Mouse (Mus musculus) spleen, postnatal 14 days (tissue): ENCODE data around the gene Rps17.

Experiments used
- DNase-seq, 2 experiments: peaks; one replicate each; pipeline ENCODE4 v3.0.0; 2021 to 2022; ENCODE audit warnings: low spot score in 2 of 2

Rps17 gene

DNA sequence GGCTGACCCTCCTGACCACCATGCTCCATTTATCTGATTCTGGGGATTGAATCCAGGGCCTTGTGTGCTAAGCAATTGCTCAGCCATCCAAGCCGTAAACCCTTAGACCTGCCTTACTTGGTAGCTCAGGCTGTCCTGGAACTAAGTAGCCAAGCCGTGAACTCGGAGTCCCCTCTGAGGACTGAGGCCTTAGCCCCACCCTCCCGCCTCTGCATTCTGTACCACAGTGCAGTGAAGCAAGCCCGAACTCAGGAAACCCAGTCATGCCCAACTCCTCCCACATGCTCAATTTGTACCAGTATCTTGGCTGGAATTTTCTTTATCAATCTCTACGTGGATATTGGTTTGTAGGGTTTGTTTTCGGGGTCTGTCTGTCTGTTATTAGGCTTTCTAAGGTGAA is 13.2 kb downstream of the Rps17 start:
- DNase-seq = no peak

DNA sequence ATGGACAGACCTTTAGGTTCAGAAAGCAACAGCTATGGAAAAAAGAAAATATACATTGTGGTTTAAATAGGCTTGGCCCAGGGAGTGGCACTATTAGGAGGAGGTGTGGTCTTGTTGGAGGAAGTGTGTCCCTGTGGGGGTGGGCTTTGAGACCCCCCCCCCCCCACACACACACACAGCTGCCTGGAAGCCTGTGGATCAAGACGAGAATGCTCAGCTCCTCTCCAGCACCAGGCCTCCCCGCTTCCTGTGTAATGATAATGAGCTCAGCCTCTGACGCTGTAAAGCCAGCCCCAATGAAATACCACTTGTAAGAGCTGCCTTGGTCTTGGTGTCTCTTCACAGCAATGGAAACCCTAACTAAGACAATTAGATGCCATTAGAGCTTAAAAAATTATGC is 14.3 kb downstream of the Rps17 start:
- DNase-seq = no peak

DNA sequence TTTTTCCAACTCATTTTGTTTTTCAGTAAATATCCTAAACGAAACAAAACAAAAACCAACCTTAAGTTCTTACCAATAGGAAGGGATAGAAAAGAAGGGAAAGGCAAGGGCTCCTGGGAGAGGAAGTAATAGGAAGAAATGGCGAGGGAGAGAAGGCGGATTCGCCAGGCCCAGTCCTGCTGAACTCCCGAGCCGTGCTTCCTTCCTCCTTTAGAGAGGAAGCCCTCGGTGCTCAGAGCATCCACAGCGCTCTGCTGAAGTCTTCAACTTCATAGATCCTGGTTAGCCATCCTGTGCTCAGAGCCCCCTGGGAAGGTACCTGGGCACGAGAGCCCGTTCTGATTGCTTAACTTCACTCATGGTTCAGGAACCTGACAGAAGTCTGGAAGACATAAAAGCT is 17.4 kb downstream of the Rps17 start:
- DNase-seq = no peak

DNA sequence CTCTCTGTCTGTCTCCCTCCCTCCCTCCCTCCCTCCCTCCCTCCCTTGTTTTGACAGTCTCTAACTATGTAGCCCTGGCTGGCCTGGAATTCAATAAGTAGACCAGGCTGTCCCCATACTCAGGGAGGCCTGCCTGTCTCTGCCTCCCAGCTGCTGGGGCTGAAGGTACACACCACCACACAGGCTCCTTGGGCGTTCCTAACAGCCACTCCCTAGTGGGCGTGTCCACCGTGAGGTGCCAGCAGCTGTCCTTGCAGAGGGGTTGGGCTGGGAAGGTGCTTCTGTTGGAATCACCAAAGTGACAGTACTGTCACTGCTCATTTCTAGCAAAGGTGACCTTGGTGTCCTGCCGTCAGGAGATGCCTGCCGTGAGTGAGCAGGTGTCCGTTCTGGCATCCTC is 18.2 kb downstream of the Rps17 start:
- no peak for DNase-seq

DNA sequence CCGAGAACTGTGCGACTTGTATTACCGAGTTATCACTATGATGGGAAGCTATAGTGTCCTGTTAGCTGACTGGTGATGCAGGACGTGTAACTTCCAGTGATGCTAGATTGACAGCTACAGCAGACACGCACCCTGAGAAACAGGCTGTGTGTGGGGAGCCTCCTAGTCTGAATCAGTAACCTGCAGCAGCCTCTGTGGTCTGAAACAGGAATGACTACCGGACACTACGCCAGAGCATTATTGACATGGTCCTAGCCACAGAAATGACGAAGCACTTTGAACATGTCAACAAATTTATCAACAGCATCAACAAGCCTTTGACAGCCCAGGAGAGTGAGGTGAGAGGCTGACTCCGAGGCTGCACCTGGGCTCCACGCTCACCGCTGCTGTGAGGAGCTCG is 19.0 kb downstream of the Rps17 start:
- no peak for DNase-seq

DNA sequence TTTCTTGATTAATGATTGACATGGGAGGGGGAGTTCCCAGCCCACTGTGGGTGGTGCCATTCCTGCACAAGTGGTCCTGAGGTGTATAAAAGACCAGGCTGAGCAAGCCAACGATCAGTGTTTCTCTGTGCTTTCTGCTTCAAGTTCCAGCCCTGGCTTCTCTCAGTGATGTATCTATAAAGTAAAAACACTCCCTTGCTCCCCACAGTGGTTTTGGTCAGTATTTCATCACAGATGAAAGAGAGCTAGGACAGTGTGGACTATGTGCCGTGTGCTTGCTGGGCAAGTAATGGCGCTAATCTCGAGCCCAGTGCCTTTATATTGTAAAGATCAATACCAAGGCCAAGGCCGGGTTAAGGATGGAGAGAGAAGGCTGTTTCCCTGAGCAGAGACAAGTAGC is 23.3 kb downstream of the Rps17 start:
- DNase-seq = no peak

DNA sequence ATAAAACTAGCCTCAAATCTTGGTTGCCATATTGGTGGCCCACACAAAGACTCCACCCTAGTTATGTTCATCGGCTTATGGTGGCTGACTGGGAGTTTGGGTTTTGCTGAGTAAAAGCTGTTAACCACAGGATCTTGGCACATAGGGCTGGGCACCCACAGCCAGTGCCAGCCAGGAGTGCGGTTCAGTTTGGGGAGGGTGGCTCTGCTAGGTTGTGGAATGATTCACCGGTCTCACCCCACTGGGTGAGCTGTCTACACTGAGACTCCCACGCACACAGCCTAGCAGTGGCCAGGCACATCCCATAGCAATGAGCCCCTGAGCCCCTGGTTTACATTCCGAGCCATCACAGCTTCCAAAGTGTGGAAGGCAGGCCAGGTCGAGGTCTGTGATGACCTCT is 25.3 kb downstream of the Rps17 start:
- no peak for DNase-seq

DNA sequence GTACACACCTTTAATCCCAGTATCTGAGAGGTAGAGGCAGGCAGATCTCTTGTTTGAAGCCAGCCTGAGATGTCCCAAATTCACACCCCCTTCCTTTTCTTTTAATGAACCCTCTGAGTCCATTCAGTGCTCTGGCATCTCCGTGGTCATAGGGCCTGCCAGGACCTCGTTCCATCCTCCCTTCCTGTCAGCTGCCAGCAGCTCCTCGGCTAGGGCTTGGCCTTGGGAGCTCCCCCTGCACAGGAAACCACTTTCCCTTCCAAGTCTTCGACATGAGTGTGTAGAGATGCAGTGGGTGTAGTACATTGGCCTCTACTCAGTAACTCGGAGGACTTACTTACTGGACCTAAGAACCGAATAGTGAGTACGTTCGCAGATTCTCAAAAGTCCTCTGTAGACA is 29.5 kb downstream of the Rps17 start:
- DNase-seq = no peak

DNA sequence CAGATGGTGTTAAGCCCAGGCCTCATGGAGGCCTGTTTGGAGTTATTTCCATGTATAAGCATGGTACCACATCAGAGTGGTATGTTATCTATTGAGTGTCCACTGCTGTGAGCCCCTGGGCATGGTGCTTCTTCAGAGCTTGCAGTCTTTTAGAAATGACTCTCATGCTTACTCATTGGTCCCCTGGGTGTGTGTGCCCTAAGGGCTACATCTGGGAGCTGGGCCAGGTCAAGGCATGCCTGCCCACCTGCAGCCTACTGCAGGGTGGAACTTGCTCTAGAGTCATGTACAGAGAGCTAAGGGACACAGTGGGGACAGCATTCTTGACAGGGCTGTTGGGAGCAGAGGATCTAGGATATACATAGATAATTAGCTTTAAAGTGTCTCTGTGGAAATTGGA is 33.5 kb downstream of the Rps17 start:
- no peak for DNase-seq

DNA sequence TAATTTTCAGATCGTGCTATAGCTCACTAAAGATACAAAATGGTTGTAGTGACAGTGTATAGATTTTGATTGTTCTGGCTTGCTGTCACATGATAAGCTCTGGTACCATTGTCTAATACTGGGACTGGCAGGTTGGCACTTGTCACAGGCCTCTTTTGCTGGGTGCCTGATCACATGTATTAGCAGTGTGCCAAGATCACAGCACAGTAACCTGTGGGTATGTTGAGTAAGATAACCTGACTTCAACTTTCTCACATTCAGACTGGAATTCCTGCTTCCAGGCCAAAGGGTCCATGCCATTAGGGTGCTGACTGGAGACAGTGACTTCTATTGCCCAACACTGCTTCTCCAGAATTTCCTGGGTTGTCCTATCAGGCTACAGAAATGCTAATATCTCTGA is 33.9 kb downstream of the Rps17 start:
- no peak for DNase-seq

DNA sequence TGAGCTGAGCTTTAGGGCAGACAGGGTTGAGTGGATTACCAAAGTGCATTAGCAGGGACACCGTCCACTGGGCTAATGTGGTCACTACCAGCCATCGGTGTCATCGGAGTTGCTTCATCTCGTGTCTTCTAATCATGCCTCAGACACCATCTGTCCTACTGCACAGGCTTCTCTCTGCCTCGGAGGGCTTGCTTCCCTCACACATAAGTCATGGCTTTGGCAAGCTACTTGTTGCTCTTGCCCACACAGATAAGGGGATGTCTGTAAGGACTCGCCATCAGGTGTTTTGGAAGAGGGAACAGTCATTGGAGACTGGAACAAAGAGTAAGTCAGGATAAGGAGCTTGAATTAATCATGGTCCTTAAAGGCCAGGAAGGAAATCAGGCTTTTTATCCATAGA is 35.8 kb downstream of the Rps17 start:
- DNase-seq = no peak

DNA sequence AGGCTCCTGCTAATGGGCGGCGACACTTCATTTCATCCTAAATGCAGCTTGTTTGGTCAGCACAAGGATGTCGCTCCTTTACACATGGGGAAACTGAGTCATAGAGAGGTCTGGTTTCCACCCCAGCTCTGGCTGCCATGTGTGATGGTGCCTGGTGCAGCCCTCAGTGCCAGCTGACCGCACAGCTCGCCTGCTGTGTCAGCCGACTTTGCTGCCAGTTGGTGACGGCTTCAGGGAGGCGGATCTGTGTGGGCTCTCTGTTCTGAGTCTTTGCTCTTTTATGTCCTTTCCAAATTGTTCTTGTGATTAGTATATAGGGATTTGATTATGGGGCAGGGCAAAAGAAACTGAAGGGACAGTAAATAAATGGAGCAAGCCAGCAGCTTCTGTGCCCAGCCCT is 37.3 kb downstream of the Rps17 start:
- DNase-seq = no peak

DNA sequence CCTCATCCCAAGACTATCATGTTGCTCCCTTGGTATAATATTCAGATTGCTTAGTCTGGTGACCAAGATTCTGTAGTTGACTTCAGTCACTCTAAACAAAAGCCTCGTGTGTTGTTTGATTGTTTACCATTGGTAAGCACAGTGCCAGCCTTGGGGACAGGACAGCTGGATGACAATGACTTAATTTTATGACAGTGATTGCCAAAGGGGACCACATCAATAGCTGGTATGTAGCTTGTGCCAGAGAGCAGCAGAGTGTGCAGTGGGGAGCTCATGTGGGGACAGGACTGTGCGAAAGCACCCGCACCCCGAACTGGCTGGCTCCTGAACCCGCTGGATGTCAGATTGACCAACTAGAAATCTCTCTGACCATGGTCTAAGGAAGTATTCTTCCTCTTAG is 40.4 kb downstream of the Rps17 start:
- DNase-seq = no peak

DNA sequence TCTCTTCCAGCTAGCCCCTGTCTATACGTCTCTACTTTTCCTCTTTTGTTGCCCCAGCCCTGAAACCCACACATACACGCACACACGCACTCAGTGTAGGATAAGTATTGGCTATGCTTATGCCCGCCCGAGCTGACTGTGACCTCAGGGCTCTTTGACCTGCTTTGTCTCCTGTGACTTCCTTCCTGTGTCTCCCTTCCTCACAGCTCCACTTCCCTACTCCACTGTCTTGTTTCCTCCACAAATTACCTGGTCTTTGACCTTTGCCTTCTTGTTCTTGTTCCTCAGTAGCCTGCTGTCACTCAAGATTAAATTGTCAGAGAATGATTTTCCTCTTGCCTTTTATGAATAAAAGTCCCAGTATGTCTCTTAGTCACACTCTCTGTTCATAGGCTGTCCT is 41.0 kb downstream of the Rps17 start:
- DNase-seq = no peak

DNA sequence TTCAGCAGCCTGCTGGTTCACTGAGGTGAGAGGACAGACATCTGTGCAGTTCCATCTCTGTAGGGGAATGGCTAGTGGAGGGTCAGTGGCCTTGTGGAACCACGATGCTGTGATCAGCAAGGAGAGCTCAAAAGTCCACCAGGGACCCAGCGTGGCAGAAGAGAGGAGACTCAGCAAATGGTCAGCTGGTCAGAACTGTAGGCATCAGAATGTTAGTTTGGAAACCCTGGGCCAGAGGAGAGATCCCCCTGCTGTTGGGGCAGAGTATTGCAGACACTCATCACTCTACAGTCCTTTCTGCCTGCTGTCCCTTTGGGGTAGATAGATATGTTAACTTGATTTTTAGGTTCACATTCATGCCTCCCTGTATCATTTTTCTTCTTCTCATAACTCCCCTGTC is 41.4 kb downstream of the Rps17 start:
- no peak for DNase-seq

DNA sequence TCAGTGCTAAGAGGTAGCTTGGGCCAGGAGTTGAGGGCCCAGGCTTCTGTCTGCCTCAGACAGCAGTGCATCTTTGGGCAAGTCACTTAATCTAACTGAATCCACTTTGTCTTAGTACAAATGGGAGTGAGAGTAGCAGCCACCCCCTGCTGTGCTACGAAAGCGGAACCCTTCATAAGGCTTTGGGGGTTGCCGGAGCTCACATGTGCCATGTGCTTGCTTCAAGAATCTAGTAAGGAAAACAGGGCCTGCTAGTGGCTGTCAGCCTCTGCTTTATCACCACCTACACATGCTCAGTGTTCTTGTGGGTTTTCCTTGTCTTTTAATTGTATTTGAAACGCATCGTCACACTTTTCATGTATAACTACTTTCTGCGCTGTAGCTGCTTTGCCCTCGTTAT is 43.7 kb downstream of the Rps17 start:
- DNase-seq = no peak

DNA sequence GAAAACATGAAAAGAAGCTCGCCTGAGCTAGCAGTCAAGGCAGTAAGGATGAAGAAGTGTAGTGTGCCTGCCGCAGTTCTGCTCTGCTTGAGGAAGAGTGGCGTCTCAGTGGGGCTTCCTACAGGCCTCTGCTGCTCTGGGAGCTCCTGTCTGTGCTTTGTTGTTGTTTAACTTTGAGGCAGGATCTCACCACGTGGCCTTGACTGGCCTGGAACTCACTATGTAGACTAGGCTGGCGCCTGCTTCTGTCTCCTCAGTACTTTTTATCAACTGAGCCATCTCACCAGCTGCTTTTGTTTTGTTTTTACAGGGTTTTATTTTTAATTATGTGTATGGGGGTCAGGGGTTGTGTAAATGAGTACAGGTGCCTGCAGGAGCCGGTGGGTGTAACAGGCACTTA is 46.8 kb downstream of the Rps17 start:
- no peak for DNase-seq

DNA sequence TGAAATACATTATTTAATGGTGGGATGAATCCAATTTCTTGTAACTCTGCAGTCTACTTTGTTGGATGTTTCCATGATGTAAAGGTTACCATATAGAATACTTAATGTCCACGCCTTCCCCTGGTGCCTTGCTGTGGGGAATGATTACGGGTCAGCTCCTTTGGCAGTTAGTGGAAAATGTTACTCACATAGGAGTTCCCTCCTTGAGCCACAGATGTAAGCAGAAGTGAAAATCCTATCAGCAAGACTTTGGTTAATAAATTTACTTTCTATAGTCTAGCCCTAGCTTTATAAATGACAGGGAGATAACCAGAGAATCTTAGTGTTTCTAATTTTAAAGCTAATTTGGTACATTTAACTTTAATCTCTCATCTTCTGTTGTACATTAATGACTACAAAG is 49.9 kb downstream of the Rps17 start:
- DNase-seq = no peak
